Mouse (Mus musculus) liver, embryonic 14.5 days (tissue): ENCODE measurements at regions not wholly inside any gene's neighbourhood (a gene's known extent, or its start where the extent isn't known, plus 50 kb on each side); places are given as distances from the start of the nearest gene placed in this dataset.

Source experiments
- ATAC-seq: fragments of 200-750 bp; cut with Nextera tagmentation; 2 replicates; pipeline ENCODE4 v1.8.0; 2017; ENCODE audit warnings: moderate number of reproducible peaks, mild to moderate bottlenecking, moderate library complexity; ENCODE audit not compliant: insufficient read depth
- DNase-seq, 3 experiments: peaks; one replicate each; pipeline ENCODE4 v3.0.0-alpha.2; 2012 to 2013; ENCODE audit warnings: low read depth in 3 of 3, low spot score in 3 of 3
- H3K27ac ChIP-seq: fragments of 300-500 bp; sonication (generic); 2 replicates; pipeline ENCODE4 v1.5.1; 2014; ENCODE audit warnings: moderate library complexity, mild to moderate bottlenecking, control low read depth, inconsistent platforms
- H3K27me3 ChIP-seq: fragments of 300-500 bp; sonication (generic); 2 replicates; pipeline ENCODE4 v1.6.1; 2014; ENCODE audit warnings: mild to moderate bottlenecking, low read length, moderate library complexity; ENCODE audit not compliant: control insufficient read depth, insufficient read depth
- H3K36me3 ChIP-seq: fragments of 300-500 bp; sonication (generic); replicated peaks from 2 replicates; pipeline ENCODE4 v1.6.1; 2014; ENCODE audit warnings: low read depth; ENCODE audit not compliant: control insufficient read depth, insufficient read depth
- H3K4me1 ChIP-seq, 2 experiments: fragments of 200-500 bp in 1 of 2; fragments of 300-500 bp in 1 of 2; sonication (generic) in 1 of 2; replicated peaks; 2 replicates each; pipeline ENCODE4 v1.6.1; 2012 to 2014; ENCODE audit warnings: antibody characterized with exemption in 1 of 2, inconsistent platforms in 1 of 2, low read length in 1 of 2; ENCODE audit not compliant: control insufficient read depth in 2 of 2, insufficient read depth in 2 of 2
- H3K4me2 ChIP-seq: fragments of 300-500 bp; sonication (generic); 2 replicates; pipeline ENCODE4 v1.6.1; 2014; ENCODE audit warnings: low read depth, mild to moderate bottlenecking, control low read depth, moderate library complexity
- H3K4me3 ChIP-seq, 2 experiments: fragments of 200-500 bp in 1 of 2; fragments of 300-500 bp in 1 of 2; sonication (generic) in 1 of 2; 2 replicates each; pipeline ENCODE4 v1.5.1; 2012 to 2014; ENCODE audit warnings: low read depth in 2 of 2, low read length in 2 of 2, mild to moderate bottlenecking in 2 of 2, control low read depth in 1 of 2, inconsistent platforms in 1 of 2, moderate library complexity in 1 of 2; ENCODE audit not compliant: insufficient read depth in 1 of 2
- H3K9ac ChIP-seq: fragments of 300-500 bp; sonication (generic); replicated peaks from 2 replicates; pipeline ENCODE4 v1.6.1; 2014; ENCODE audit warnings: mild to moderate bottlenecking, control low read depth, moderate library complexity
- H3K9me3 ChIP-seq: fragments of 300-500 bp; sonication (generic); 2 replicates; pipeline ENCODE4 v1.6.1; 2016; ENCODE audit warnings: low read length, mixed read lengths; ENCODE audit not compliant: control insufficient read depth
- CTCF ChIP-seq: IDR thresholded peaks from 2 replicates; pipeline ENCODE4 v1.5.1; 2016; ENCODE audit warnings: antibody characterized with exemption, low read depth, control low read depth
- EP300 ChIP-seq: IDR thresholded peaks from 2 replicates; pipeline ENCODE4 v1.6.1; 2016; ENCODE audit warnings: antibody characterized with exemption, low read depth
- WGBS: fragments of 180-500 bp; shearing (Covaris S2); extraction: QIAGEN DNeasy Blood & Tissue Kit; methylation state at CpG from one replicate; pipeline ENCODE4 v1.1.7; 2014; ENCODE audit not compliant: insufficient replicate concordance; 5-methylcytosine and 5-hydroxymethylcytosine counted together

DNA sequence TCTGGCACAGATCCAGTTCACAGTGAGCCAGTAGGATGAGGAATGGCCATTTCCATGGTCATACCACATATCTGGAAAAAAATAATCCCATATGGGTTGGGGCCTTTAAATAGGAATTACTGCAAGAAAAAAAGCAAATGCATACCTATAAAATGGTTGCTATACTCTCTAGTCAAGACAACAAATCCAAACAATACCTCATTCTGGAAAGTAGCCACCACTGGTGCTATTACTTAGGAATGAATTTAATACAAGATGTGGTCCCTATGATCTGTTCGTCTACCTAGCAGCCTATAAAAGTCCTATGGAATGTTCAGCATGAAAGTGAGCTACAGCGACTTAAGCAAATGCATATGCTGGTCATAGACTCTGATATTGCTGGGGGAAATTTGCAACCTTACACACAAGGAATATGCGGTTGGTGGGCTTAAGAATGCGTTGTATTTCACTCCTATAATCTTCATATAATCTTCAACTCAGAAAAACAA, 360.1 kb downstream of the Ptprc start:
- Histone ChIP-seq H3K9ac (no peak overlapping the region), H3K4me1 (no peaks in the 10 kb centered on the region), H3K36me3 (no peaks in the 10 kb centered on the region), H3K9me3 (no peaks in the 10 kb centered on the region), H3K4me2 (no peak overlapping the region), H3K27me3 (no peaks in the 10 kb centered on the region), H3K27ac (no peak overlapping the region), H3K4me3 (no peak overlapping the region)
- 58% methylated on average over 4 of the region's 4 CpGs for WGBS
- ATAC-seq, result no peak
- no peak for DNase-seq
- TF ChIP-seq EP300, result no peak
- TF ChIP-seq CTCF, result no peak

DNA sequence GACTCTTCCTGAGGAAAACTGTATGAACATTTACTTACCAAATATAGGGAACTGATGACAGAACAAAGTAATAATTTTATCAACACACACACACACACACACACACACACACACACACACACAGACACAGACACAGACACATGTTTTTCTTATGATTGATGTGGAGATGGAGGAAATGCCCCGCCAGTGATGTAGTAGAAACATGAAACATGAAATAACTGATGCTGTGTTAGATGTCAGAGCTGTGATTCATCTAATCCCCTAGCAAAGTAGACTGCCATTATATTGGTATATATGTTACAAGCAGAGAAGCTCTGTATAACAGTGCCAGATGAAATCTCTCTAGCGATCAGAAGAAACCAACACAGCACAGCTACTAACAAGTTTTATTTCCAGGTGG, 361.0 kb downstream of the Ptprc start:
- H3K9me3 ChIP-seq, result no peaks in the 10 kb centered on the region
- H3K4me2 ChIP-seq, result no peak overlapping the region
- WGBS, result 77% methylated on average over 2 of the region's 2 CpGs
- DNase-seq, result no peak
- H3K27ac ChIP-seq, result no peak overlapping the region
- no peak overlapping the region for H3K4me3 ChIP-seq
- no peak for TF ChIP-seq CTCF
- no peak for TF ChIP-seq EP300
- ATAC-seq, result no peak
- H3K4me1 ChIP-seq, result no peaks in the 10 kb centered on the region
- H3K9ac ChIP-seq, result no peak overlapping the region
- no peaks in the 10 kb centered on the region for H3K27me3 ChIP-seq
- H3K36me3 ChIP-seq, result no peaks in the 10 kb centered on the region

DNA sequence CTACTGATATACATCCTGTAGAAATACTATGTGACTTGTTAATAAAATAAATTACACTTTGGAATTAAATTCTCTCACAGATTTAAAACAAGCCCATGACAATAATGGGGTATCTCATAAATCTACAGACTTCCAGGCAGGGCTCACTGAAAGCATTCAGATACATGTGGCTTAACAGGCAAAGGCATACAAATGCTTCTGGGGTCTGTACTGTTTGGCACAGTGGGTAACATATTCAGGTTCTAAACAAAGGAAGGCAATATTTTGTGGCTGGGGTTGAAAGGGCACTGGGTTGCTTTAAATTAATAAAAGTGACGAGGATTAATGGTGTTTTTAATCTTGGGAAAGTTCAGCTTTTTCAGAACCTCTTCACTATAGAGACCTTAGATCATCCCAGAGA, 361.8 kb downstream of the Ptprc start:
- ATAC-seq (no peak), DNase-seq (no peak)
- no peak overlapping the region for H3K4me2 ChIP-seq
- H3K27me3 ChIP-seq, result no peaks in the 10 kb centered on the region
- H3K36me3 ChIP-seq, result no peaks in the 10 kb centered on the region
- H3K4me1 ChIP-seq, result no peaks in the 10 kb centered on the region
- TF ChIP-seq EP300, result no peak
- no peak for TF ChIP-seq CTCF
- no peaks in the 10 kb centered on the region for H3K9me3 ChIP-seq
- no peak overlapping the region for H3K9ac ChIP-seq
- WGBS, result 39% methylated on average over 1 of the region's 1 CpGs
- no peak overlapping the region for H3K4me3 ChIP-seq
- no peak overlapping the region for H3K27ac ChIP-seq

DNA sequence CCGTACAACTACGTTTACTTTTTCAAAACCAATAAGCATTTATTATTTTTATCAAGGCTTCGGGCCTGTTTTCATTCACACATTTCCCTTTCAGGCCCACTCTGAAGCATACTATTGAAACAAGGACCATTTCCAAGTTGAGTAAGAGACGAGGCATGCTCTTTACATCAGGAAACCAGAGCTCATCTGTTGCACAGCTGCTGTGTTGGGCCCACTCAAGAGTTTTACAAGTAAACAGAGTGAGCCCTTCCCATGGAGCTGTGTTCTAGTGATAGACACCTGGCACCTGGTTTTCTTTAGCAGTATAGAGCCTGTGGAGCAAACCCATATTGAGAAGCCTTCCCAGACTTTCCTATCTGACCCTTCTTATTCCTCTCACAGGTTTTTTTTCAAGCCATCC, 363.5 kb downstream of the Ptprc start:
- no peak for ATAC-seq

DNA sequence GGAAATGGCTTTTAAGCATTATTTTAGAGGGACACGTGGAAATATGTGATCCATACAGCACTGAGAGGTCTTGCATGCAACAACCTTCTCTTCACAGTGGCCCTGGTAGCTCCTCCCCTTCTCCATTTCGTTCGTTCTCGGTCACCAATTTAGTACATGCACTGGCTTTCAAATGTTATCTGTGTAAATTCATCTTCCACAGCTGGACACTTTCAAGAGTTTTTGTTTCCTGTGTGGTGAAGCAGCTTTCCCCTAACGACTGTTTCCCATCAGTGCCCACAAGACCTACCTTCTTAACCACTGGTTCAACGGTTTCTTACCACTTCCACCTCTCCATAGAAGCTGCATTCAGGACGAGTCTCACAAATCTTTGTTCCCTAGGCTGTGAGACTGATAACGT, 368.8 kb downstream of the Ptprc start:
- no peak overlapping the region for H3K4me3 ChIP-seq
- TF ChIP-seq CTCF (no peak), EP300 (peak; percentile 36; the same call in 1 of the 2 replicates)
- H3K4me1 ChIP-seq, result 0 out of 4 replicates have a peak, but pooled peaks cover 0 to 3% of the 10 kb centered on the region in 2 experiments
- no peaks in the 10 kb centered on the region for H3K27me3 ChIP-seq
- no peaks in the 10 kb centered on the region for H3K36me3 ChIP-seq
- H3K9ac ChIP-seq, result no peak overlapping the region
- DNase-seq (peak; percentile 3 to 7 (median 4)), ATAC-seq (peak; percentile 37; the same call in 1 of the 2 replicates)
- no peak overlapping the region for H3K4me2 ChIP-seq
- no peak overlapping the region for H3K27ac ChIP-seq
- 10% methylated on average over 8 of the region's 8 CpGs for WGBS
- H3K9me3 ChIP-seq, result no peaks in the 10 kb centered on the region

More for the DNA sequence above, 363.5 kb downstream of the Ptprc start:
- WGBS, result 58% methylated on average over 4 of the region's 4 CpGs
- H3K27ac ChIP-seq, result no peak overlapping the region
- no peaks in the 10 kb centered on the region for H3K36me3 ChIP-seq
- TF ChIP-seq CTCF (no peak), EP300 (no peak)
- no peak overlapping the region for H3K9ac ChIP-seq
- no peak overlapping the region for H3K4me2 ChIP-seq
- H3K27me3 ChIP-seq, result no peaks in the 10 kb centered on the region
- H3K9me3 ChIP-seq, result no peaks in the 10 kb centered on the region
- H3K4me1 ChIP-seq, result no peaks in the 10 kb centered on the region
- DNase-seq, result no peak
- H3K4me3 ChIP-seq, result no peak overlapping the region
